Mouse (Mus musculus) midbrain, embryonic 14.5 days (tissue): Measurements from ENCODE around the gene Tatdn3. TPM values are rescaled to one million over a fixed set of nuclear protein-coding genes. Genes with fewer than 3 reads are reported as not detected.

Source experiments
- ATAC-seq: fragments of 200-750 bp; cut with Nextera tagmentation; 2 replicates; pipeline ENCODE4 v1.8.0; 2017; ENCODE audit warnings: moderate number of reproducible peaks, moderate library complexity; ENCODE audit not compliant: low FRiP score, low TSS enrichment
- DNase-seq: peaks from one replicate; pipeline ENCODE4 v3.0.0-alpha.2; 2015
- H3K27ac ChIP-seq: fragments of 300-500 bp; sonication (generic); replicated peaks from 2 replicates; pipeline ENCODE4 v1.5.1; 2014; ENCODE audit warnings: mild to moderate bottlenecking, low read depth, low read length, moderate library complexity
- H3K27me3 ChIP-seq: fragments of 300-500 bp; sonication (generic); 2 replicates; pipeline ENCODE4 v1.6.1; 2014; ENCODE audit warnings: low read length, control low read depth, mixed read lengths; ENCODE audit not compliant: control insufficient read depth, insufficient read depth
- H3K36me3 ChIP-seq: fragments of 300-500 bp; sonication (generic); 2 replicates; pipeline ENCODE4 v1.6.1; 2014; ENCODE audit warnings: low read length, control low read depth; ENCODE audit not compliant: control insufficient read depth, insufficient read depth
- H3K4me1 ChIP-seq: fragments of 300-500 bp; sonication (generic); 2 replicates; pipeline ENCODE4 v1.6.1; 2014; ENCODE audit warnings: mild to moderate bottlenecking, antibody characterized with exemption, low read length, control low read depth; ENCODE audit not compliant: control insufficient read depth, insufficient read depth
- H3K4me2 ChIP-seq: fragments of 300-500 bp; sonication (generic); 2 replicates; pipeline ENCODE4 v1.6.1; 2014; ENCODE audit warnings: mild to moderate bottlenecking, low read length, moderate library complexity
- H3K4me3 ChIP-seq: fragments of 300-500 bp; sonication (generic); replicated peaks from 2 replicates; pipeline ENCODE4 v1.5.1; 2014; ENCODE audit warnings: low read depth, low read length
- H3K9ac ChIP-seq: fragments of 300-500 bp; sonication (generic); replicated peaks from 2 replicates; pipeline ENCODE4 v1.6.1; 2014; ENCODE audit warnings: mild to moderate bottlenecking, low read length, moderate library complexity
- H3K9me3 ChIP-seq: fragments of 300-500 bp; sonication (generic); 2 replicates; pipeline ENCODE4 v1.6.1; 2016; ENCODE audit warnings: low read length, control low read depth, mixed read lengths; ENCODE audit not compliant: control insufficient read depth
- WGBS: fragments of 180-500 bp; shearing (Covaris S2); extraction: QIAGEN DNeasy Blood & Tissue Kit; methylation state at CpG from one replicate; pipeline ENCODE4 v1.1.7; 2014; 5-methylcytosine and 5-hydroxymethylcytosine counted together
- polyA plus RNA-seq: library from polyadenylated mRNA; unstranded; fragments of >200 nt; fragmentation: Nextera tagmentation; extraction: Ambion mirVana; gene quantifications from 2 replicates; pipeline ENCODE4 v1.2.1, GENCODE M21; 2014

The Tatdn3 gene
- polyA plus RNA-seq, 1 experiment from 2014 or later: 16.0 TPM

DNA sequence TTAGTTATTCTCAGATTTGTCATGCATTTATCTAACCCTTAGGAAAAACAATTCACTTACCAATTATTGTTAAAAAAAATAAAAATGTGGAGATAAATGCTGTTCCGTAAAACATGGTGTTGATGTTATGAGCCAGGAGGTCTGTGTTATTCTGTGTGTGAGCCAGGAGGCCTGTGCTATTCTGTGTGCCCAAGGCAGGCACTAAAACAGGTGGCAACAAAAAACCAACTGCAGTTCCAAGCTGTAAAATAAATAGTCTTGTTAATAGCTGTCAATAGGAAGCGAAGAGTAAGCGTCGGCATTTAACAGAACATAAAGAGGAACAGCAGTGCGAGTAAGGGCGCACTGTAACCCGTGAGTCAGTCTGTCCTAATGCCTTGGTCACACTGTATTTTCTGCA is 41.7 kb downstream of the Tatdn3 start:
- DNase-seq (no peak), ATAC-seq (no peak)
- Histone ChIP-seq H3K27me3 (no peaks in the 10 kb centered on the region), H3K4me2 (no peak overlapping the region), H3K27ac (no peak overlapping the region), H3K36me3 (peaks cover 7% of the 10 kb centered on the region; the same call in 1 of the 2 replicates), H3K4me1 (peaks cover 11% of the 10 kb centered on the region), H3K9ac (no peak overlapping the region), H3K4me3 (no peak overlapping the region), H3K9me3 (no peaks in the 10 kb centered on the region)
- 93% methylated on average over 7 of the region's 7 CpGs for WGBS

DNA sequence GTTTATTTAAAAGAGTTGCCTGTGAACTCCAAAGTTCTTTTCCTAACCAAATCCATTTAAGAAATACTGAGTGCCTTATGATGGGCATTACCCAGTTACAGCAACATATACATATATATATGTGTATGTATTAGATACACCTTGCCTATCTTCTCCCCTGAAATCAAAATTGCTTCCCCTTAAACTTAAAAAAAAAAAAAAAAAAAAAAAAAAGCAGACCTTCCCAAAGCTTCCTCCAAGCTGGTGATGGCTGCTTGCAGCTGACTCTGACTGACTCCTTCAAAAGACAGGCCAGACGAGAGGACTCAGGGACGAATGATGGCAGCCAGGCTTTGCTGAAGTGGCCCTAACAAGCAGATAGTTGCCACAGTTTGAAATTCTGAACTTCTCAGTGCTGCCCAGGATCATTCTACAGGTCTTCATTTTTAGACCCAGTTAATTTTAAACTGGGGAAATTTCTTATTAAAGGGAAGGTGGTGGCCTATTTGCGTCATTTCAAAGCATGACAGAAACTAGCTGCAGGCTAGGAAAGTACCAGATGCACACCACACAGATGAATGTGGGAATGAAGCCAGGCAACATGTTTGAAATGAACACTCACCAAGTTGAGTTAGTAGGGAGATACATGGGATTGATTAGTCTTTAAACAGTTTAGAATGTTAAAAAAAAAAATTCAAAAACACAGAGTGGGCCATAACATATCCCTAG is 42.4 kb downstream of the Tatdn3 start:
- H3K27ac ChIP-seq: no peak overlapping the region

DNA sequence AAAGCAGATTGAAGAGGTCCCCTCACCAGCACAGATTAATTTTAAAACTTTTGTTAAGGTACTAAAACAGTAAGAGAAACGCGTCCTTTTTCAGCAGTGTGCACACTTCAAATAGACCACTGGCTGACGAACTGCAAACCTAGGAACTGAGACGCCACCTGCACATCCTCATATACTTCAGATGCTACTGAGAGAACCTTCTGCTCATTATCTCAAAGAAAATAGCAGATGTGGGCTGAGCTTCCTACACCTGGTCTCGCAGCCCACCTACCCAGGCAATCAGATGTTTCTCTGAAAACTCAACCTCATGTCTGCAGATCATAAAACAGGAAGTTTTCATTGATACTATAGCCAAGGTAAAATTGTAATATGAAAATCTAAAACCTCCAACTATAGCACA is 42.9 kb downstream of the Tatdn3 start:
- WGBS: 94% methylated on average over 5 of the region's 5 CpGs
- Histone ChIP-seq H3K9ac (no peak overlapping the region), H3K4me2 (no peak overlapping the region), H3K36me3 (peaks cover 10% of the 10 kb centered on the region; the same call in 1 of the 2 replicates), H3K27ac (no peak overlapping the region), H3K27me3 (no peaks in the 10 kb centered on the region), H3K4me1 (peaks cover 6% of the 10 kb centered on the region; the same call in 1 of the 2 replicates), H3K9me3 (no peaks in the 10 kb centered on the region), H3K4me3 (no peak overlapping the region)
- ATAC-seq (no peak), DNase-seq (no peak)

More for the DNA sequence above, 42.4 kb downstream of the Tatdn3 start:
- ATAC-seq (no peak), DNase-seq (no peak)
- no peak overlapping the region for H3K9ac ChIP-seq
- 81% methylated on average over 3 of the region's 3 CpGs for WGBS
- H3K27me3 ChIP-seq: no peaks in the 10 kb centered on the region
- no peaks in the 10 kb centered on the region for H3K9me3 ChIP-seq
- no peak overlapping the region for H3K4me2 ChIP-seq
- no peak overlapping the region for H3K4me3 ChIP-seq
- peaks cover 7% of the 10 kb centered on the region; the same call in 1 of the 2 replicates for H3K36me3 ChIP-seq
- H3K4me1 ChIP-seq: peaks cover 11% of the 10 kb centered on the region

GRCm38 (mm10) chr1:191014271-191014670 is 48.5 kb downstream of the Tatdn3 start:
- no peak overlapping the region for H3K4me2 ChIP-seq
- no peaks in the 10 kb centered on the region for H3K27me3 ChIP-seq
- H3K4me1 ChIP-seq: no peaks in the 10 kb centered on the region
- no peaks in the 10 kb centered on the region for H3K9me3 ChIP-seq
- H3K9ac ChIP-seq: no peak overlapping the region
- no peak overlapping the region for H3K4me3 ChIP-seq
- DNase-seq (no peak), ATAC-seq (no peak)
- H3K27ac ChIP-seq: no peak overlapping the region
- H3K36me3 ChIP-seq: peaks cover 38% of the 10 kb centered on the region
- WGBS: 96% methylated on average over 3 of the region's 3 CpGs

- Histone ChIP-seq H3K4me2 (no peak overlapping the region), H3K9me3 (no peaks in the 10 kb centered on the region), H3K4me1 (no peaks in the 10 kb centered on the region), H3K27ac (no peak overlapping the region), H3K36me3 (peaks cover 65% of the 10 kb centered on the region), H3K4me3 (no peak overlapping the region), H3K27me3 (no peaks in the 10 kb centered on the region), H3K9ac (no peak overlapping the region)
- ATAC-seq (no peak), DNase-seq (no peak)
- WGBS: 98% methylated on average over 5 of the region's 5 CpGs
These were observed 54.0 kb downstream of the Tatdn3 start for GRCm38 (mm10) chr1:191008707-191009106.

GRCm38 (mm10) chr1:191002201-191002600 is 60.5 kb downstream of the Tatdn3 start:
- WGBS: 64% methylated on average over 6 of the region's 6 CpGs
- Histone ChIP-seq H3K4me2 (no peak overlapping the region), H3K4me3 (no peak overlapping the region), H3K27me3 (no peaks in the 10 kb centered on the region), H3K27ac (no peak overlapping the region), H3K9ac (no peak overlapping the region), H3K4me1 (no peaks in the 10 kb centered on the region), H3K36me3 (peaks cover 20% of the 10 kb centered on the region; the same call in 1 of the 2 replicates), H3K9me3 (peaks cover 7% of the 10 kb centered on the region; the same call in 1 of the 2 replicates)
- DNase-seq (peak; percentile 22), ATAC-seq (no peak)

DNA sequence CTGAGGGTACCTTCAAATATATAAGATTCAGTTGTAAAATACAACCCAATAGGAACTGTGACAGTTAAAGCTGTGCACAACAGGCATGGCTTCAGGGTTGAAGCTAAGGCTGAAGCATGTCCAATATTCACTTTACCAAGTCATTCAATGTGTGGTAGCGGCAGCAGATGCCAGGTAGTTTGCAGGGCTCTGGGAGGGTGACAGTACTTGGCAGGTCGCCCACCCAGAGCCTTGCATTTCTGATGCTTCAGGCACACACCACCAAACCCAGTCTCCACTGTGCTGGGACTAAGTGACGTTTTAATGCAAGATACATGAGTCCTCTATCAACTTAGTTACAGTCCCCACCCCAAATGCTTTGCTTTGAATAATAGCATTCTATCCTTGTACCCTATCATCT is 62.0 kb downstream of the Tatdn3 start:
- 82% methylated on average over 3 of the region's 3 CpGs for WGBS
- Histone ChIP-seq H3K9ac (no peak overlapping the region), H3K27me3 (no peaks in the 10 kb centered on the region), H3K27ac (no peak overlapping the region), H3K4me3 (no peak overlapping the region), H3K36me3 (peaks cover 12% of the 10 kb centered on the region; the same call in 1 of the 2 replicates), H3K9me3 (peaks cover 7% of the 10 kb centered on the region; the same call in 1 of the 2 replicates), H3K4me1 (no peaks in the 10 kb centered on the region), H3K4me2 (no peak overlapping the region)
- no peak for ATAC-seq
- DNase-seq: peak; percentile 25

DNA sequence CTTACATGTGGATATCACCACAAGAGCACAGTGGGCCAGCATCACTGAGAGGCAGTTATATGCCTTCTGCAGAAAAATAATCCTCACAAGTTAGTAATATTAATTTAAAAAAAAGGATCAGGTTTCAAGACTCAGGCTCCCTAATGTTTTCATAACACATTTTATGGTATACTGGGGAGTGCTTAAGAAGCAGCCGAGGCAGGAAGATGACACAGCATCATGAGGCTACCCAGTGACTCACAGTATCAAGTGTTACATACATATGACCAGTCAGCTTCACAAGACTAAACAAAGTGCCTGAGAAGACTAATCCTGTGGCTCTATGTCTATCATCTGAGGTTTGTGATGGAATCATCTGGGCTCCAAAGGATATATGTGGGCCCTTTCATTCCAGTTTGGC is 64.7 kb downstream of the Tatdn3 start:
- Histone ChIP-seq H3K27me3 (no peaks in the 10 kb centered on the region), H3K4me3 (no peak overlapping the region), H3K36me3 (no peaks in the 10 kb centered on the region), H3K27ac (no peak overlapping the region), H3K9ac (no peak overlapping the region), H3K9me3 (peaks cover 7% of the 10 kb centered on the region; the same call in 1 of the 2 replicates), H3K4me1 (no peaks in the 10 kb centered on the region), H3K4me2 (no peak overlapping the region)
- 88% methylated on average over 1 of the region's 1 CpGs for WGBS
- no peak for ATAC-seq
- no peak for DNase-seq

DNA sequence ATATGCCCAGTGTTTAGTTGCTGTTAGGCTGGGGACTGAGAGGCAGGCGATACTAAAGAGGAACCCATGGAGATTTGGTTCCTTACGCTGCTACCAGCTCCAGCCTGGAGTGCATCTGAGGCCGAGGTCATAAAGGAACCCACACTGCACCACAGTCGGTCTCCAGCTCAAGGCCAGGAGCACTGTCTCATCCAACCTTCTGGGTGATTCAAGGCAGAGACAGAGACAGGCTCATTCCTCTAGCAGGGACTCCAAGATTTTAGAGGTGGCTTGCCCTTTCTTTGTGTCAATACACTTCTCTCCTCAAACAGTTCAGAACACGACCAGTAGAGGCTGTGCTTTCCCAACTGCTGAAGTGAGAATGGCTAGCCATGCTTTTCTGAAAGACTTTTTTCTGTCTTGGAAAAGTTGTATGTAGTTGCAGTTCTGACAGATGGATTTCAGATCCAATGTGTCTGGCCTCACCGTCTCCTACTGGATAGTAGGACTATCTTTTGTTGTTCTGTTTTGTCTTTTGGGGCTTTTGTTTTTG is 66.3 kb downstream of the Tatdn3 start:
- no peak overlapping the region for H3K4me2 ChIP-seq
- no peak overlapping the region for H3K4me3 ChIP-seq
- peaks cover 7% of the 10 kb centered on the region; the same call in 1 of the 2 replicates for H3K9me3 ChIP-seq
- H3K27ac ChIP-seq: no peak overlapping the region
- H3K4me1 ChIP-seq: no peaks in the 10 kb centered on the region
- WGBS: 76% methylated on average over 6 of the region's 6 CpGs
- no peak for ATAC-seq
- H3K9ac ChIP-seq: no peak overlapping the region
- H3K27me3 ChIP-seq: no peaks in the 10 kb centered on the region
- DNase-seq: no peak
- H3K36me3 ChIP-seq: no peaks in the 10 kb centered on the region
